Mouse (Mus musculus) gastrocnemius, postnatal 10 days (tissue): Measurements from ENCODE around the gene Zc3h7b. TPM values are rescaled to one million over a fixed set of nuclear protein-coding genes. Genes with fewer than 3 reads are reported as not detected.

Experiments
- DNase-seq: peaks from one replicate; pipeline ENCODE4 v3.0.0; 2021; ENCODE audit warnings: mixed read lengths
- total RNA-seq, 2 experiments: library from RNA; stranded (reverse); gene quantifications; 2 replicates each; pipeline ENCODE4 v1.2.3; 2021

Gene Zc3h7b
- total RNA-seq, 2 experiments from 2014 or later, result 39.8 to 43.1 TPM

- DNase-seq, result no peak
Measured at GRCm38 (mm10) chr15:81796228-81796627, 51.4 kb downstream of the Zc3h7b start.

- DNase-seq, result no peak
Measured at GRCm38 (mm10) chr15:81797861-81798260, 53.0 kb downstream of the Zc3h7b start.

- no peak for DNase-seq
Measured at GRCm38 (mm10) chr15:81798421-81798820, 53.6 kb downstream of the Zc3h7b start.

- DNase-seq, result no peak
Measured at GRCm38 (mm10) chr15:81800391-81800790, 55.5 kb downstream of the Zc3h7b start.

GRCm38 (mm10) chr15:81802001-81802890, 57.4 kb downstream of the Zc3h7b start, which contains the start of gene Tef:
Gene Tef, plus strand, starts transcription at chr15:81802421.
- DNase-seq, result peak; percentile 100

- DNase-seq, result peak; percentile 64
Measured at GRCm38 (mm10) chr15:81802941-81803351, 58.1 kb downstream of the Zc3h7b start.

- no peak for DNase-seq
Measured at GRCm38 (mm10) chr15:81803425-81803951, 58.6 kb downstream of the Zc3h7b start.

GRCm38 (mm10) chr15:81804172-81804571, 59.3 kb downstream of the Zc3h7b start:
- DNase-seq, result no peak

GRCm38 (mm10) chr15:81804883-81805282, 60.0 kb downstream of the Zc3h7b start:
- no peak for DNase-seq

- DNase-seq, result no peak
Measured at GRCm38 (mm10) chr15:81805624-81806023, 60.8 kb downstream of the Zc3h7b start.

GRCm38 (mm10) chr15:81806621-81807404, 62.0 kb downstream of the Zc3h7b start:
- DNase-seq, result no peak

GRCm38 (mm10) chr15:81808799-81809198, 63.9 kb downstream of the Zc3h7b start:
- no peak for DNase-seq

GRCm38 (mm10) chr15:81809550-81809949, 64.7 kb downstream of the Zc3h7b start:
- no peak for DNase-seq

- peak; percentile 92 for DNase-seq
Measured at GRCm38 (mm10) chr15:81810150-81810549, 65.3 kb downstream of the Zc3h7b start.

- peak; percentile 99 for DNase-seq
Measured at GRCm38 (mm10) chr15:81810671-81811598, 66.1 kb downstream of the Zc3h7b start.

- no peak for DNase-seq
Measured at GRCm38 (mm10) chr15:81811599-81811996, 66.7 kb downstream of the Zc3h7b start.

- no peak for DNase-seq
Measured at GRCm38 (mm10) chr15:81812287-81812686, 67.4 kb downstream of the Zc3h7b start.

GRCm38 (mm10) chr15:81812696-81813631, 68.1 kb downstream of the Zc3h7b start:
- no peak for DNase-seq

- DNase-seq, result no peak
Measured at GRCm38 (mm10) chr15:81813986-81814705, 69.3 kb downstream of the Zc3h7b start.
